Mouse (Mus musculus): ENCODE measurements at regions not wholly inside any gene's neighbourhood (a gene's known extent, or its start where the extent isn't known, plus 50 kb on each side); places are given as distances from the start of the nearest gene placed in this dataset.

DNA sequence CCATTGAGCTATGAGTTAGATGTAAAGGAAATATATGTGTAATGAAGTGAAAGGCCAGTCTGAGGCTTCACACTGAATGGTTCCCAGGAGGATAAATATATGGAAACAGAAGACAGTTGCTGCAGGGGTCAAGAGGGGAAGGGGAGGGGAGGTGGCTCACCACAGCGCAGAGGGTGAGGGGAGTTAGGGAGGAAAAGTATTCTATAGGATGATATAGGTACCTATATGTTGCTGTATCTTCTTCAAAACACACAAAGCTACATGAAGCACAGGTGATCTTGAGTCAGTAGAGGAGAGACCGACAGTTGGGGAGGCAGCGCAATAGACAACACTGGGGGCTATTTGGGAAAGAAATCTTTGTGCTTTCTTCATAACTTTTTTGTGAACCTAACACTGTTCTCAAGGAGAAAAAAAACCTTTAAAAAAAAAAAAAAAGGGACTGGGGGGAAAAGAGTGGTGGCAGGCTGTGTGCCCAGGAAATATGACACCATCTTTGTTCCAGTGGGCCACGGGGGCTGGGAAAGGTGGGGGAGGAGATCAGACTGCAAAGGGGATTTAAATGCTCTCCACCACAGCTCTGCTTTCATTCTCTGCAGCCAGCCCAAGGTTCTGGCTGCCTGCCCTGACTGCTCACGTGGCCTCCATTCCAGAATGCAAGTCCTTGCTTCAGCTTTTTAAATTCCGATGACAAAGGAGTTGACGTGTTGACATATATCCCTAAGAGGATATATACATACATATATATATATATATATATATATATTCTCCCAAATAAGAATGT lies 94.5 kb upstream of the Ankrd1 start:
- Histone ChIP-seq H3K4me2 (replicated peaks; ENCODE audit: low read depth, low read length, severe bottlenecking) (peak overlapping the region; percentile 21), H3K27me3 (ENCODE audit: control insufficient read depth, insufficient read depth, low read length) (no peaks in the 10 kb centered on the region), H3K9ac (ENCODE audit: low read depth, low read length, severe bottlenecking) (no peak overlapping the region), H3K9me3 (ENCODE audit: control insufficient read depth, low read length) (no peaks in the 10 kb centered on the region), H3K4me3 (replicated peaks; ENCODE audit: low read length) (no peak overlapping the region), H3K4me1 (ENCODE audit: control insufficient read depth, insufficient read depth, low read length) (peaks cover 25% of the 10 kb centered on the region), H3K36me3 (ENCODE audit: control insufficient read depth, insufficient read depth, low read length) (no peaks in the 10 kb centered on the region), H3K27ac (replicated peaks; ENCODE audit: low read depth, low read length) (0 out of 2 replicates have a peak overlapping the region, but pooled peaks have one; percentile 5)
- DNase-seq (ENCODE audit: low spot score) (peak; percentile 86), ATAC-seq (ENCODE audit: low FRiP score, low read depth) (peak; percentile 90)
- WGBS = 23% methylated on average over 7 of the region's 7 CpGs
- no peak for TF ChIP-seq POLR2A (IDR thresholded peaks at IDR 0.05; ENCODE audit: borderline replicate concordance, extremely low read depth, insufficient read depth, insufficient read length)

- no peak overlapping the region for H3K27ac ChIP-seq (replicated peaks; ENCODE audit: low read depth, low read length)
- H3K36me3 ChIP-seq (ENCODE audit: control insufficient read depth, insufficient read depth, low read length) = no peaks in the 10 kb centered on the region
- no peak for ATAC-seq (ENCODE audit: low FRiP score, low read depth)
- no peak overlapping the region for H3K4me3 ChIP-seq (replicated peaks; ENCODE audit: low read length)
- H3K4me2 ChIP-seq (replicated peaks; ENCODE audit: low read depth, low read length, severe bottlenecking) = no peak overlapping the region
- DNase-seq (ENCODE audit: low spot score) = no peak
- H3K4me1 ChIP-seq (ENCODE audit: control insufficient read depth, insufficient read depth, low read length) = peaks cover 22% of the 10 kb centered on the region
- H3K27me3 ChIP-seq (ENCODE audit: control insufficient read depth, insufficient read depth, low read length) = no peaks in the 10 kb centered on the region
- no peak for TF ChIP-seq POLR2A (IDR thresholded peaks at IDR 0.05; ENCODE audit: borderline replicate concordance, extremely low read depth, insufficient read depth, insufficient read length)
- no peaks in the 10 kb centered on the region for H3K9me3 ChIP-seq (ENCODE audit: control insufficient read depth, low read length)
- WGBS = 76% methylated on average over 5 of the region's 5 CpGs
- no peak overlapping the region for H3K9ac ChIP-seq (ENCODE audit: low read depth, low read length, severe bottlenecking)
Measured at GRCm38 (mm10) chr19:36217177-36217576, 97.3 kb upstream of the Ankrd1 start.

DNA sequence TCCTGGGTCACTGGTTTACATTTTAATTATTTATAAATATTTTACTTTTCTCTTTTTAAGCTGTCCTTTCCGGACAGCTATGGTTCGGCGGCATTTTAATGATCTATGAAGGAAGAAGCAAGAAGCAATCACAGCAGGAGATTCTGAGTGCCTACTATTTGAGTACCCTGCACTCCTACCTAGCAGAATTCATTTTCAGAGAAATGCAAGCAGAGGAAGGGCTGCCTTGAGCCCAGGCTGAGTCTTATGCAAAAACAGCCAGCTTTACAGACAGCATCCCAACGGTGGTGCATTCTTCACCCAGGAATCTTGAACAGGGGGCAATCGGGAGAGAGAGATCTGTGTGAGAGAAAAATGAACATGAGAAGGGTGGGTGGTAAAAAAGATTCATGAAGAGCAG lies 97.7 kb upstream of the Ankrd1 start:
- Histone ChIP-seq H3K4me1 (ENCODE audit: control insufficient read depth, insufficient read depth, low read length) (peaks cover 22% of the 10 kb centered on the region), H3K9me3 (ENCODE audit: control insufficient read depth, low read length) (no peaks in the 10 kb centered on the region), H3K9ac (ENCODE audit: low read depth, low read length, severe bottlenecking) (no peak overlapping the region), H3K27ac (replicated peaks; ENCODE audit: low read depth, low read length) (no peak overlapping the region), H3K27me3 (ENCODE audit: control insufficient read depth, insufficient read depth, low read length) (no peaks in the 10 kb centered on the region), H3K4me2 (replicated peaks; ENCODE audit: low read depth, low read length, severe bottlenecking) (no peak overlapping the region), H3K36me3 (ENCODE audit: control insufficient read depth, insufficient read depth, low read length) (no peaks in the 10 kb centered on the region), H3K4me3 (replicated peaks; ENCODE audit: low read length) (no peak overlapping the region)
- DNase-seq (ENCODE audit: low spot score) (no peak), ATAC-seq (ENCODE audit: low FRiP score, low read depth) (no peak)
- no peak for TF ChIP-seq POLR2A (IDR thresholded peaks at IDR 0.05; ENCODE audit: borderline replicate concordance, extremely low read depth, insufficient read depth, insufficient read length)
- 65% methylated on average over 5 of the region's 5 CpGs for WGBS

- DNase-seq (ENCODE audit: low spot score) (no peak), ATAC-seq (ENCODE audit: low FRiP score, low read depth) (no peak)
- no peak overlapping the region for H3K4me2 ChIP-seq (replicated peaks; ENCODE audit: low read depth, low read length, severe bottlenecking)
- H3K4me3 ChIP-seq (replicated peaks; ENCODE audit: low read length) = no peak overlapping the region
- H3K4me1 ChIP-seq (ENCODE audit: control insufficient read depth, insufficient read depth, low read length) = peaks cover 11% of the 10 kb centered on the region
- H3K27ac ChIP-seq (replicated peaks; ENCODE audit: low read depth, low read length) = no peak overlapping the region
- H3K9ac ChIP-seq (ENCODE audit: low read depth, low read length, severe bottlenecking) = no peak overlapping the region
- no peaks in the 10 kb centered on the region for H3K36me3 ChIP-seq (ENCODE audit: control insufficient read depth, insufficient read depth, low read length)
- TF ChIP-seq POLR2A (IDR thresholded peaks at IDR 0.05; ENCODE audit: borderline replicate concordance, extremely low read depth, insufficient read depth, insufficient read length) = no peak
- H3K27me3 ChIP-seq (ENCODE audit: control insufficient read depth, insufficient read depth, low read length) = no peaks in the 10 kb centered on the region
- no peaks in the 10 kb centered on the region for H3K9me3 ChIP-seq (ENCODE audit: control insufficient read depth, low read length)
- 80% methylated on average over 5 of the region's 5 CpGs for WGBS
Measured at GRCm38 (mm10) chr19:36218921-36219320, 99.0 kb upstream of the Ankrd1 start.

- no peaks in the 10 kb centered on the region for H3K4me1 ChIP-seq (ENCODE audit: control insufficient read depth, insufficient read depth, low read length)
- 85% methylated on average over 2 of the region's 2 CpGs for WGBS
- no peaks in the 10 kb centered on the region for H3K27me3 ChIP-seq (ENCODE audit: control insufficient read depth, insufficient read depth, low read length)
- H3K4me2 ChIP-seq (replicated peaks; ENCODE audit: low read depth, low read length, severe bottlenecking) = no peak overlapping the region
- TF ChIP-seq POLR2A (IDR thresholded peaks at IDR 0.05; ENCODE audit: borderline replicate concordance, extremely low read depth, insufficient read depth, insufficient read length) = no peak
- no peaks in the 10 kb centered on the region for H3K36me3 ChIP-seq (ENCODE audit: control insufficient read depth, insufficient read depth, low read length)
- ATAC-seq (ENCODE audit: low FRiP score, low read depth) (no peak), DNase-seq (ENCODE audit: low spot score) (no peak)
- H3K9me3 ChIP-seq (ENCODE audit: control insufficient read depth, low read length) = no peaks in the 10 kb centered on the region
- no peak overlapping the region for H3K4me3 ChIP-seq (replicated peaks; ENCODE audit: low read length)
- no peak overlapping the region for H3K9ac ChIP-seq (ENCODE audit: low read depth, low read length, severe bottlenecking)
- no peak overlapping the region for H3K27ac ChIP-seq (replicated peaks; ENCODE audit: low read depth, low read length)
Measured at GRCm38 (mm10) chr19:36221104-36221503, 101.2 kb upstream of the Ankrd1 start.
